Mouse (Mus musculus): Measurements from ENCODE around the gene Fgfr2.

GRCm38 (mm10) chr7:132091551-132091950 lies 1031.6 kb downstream of the Fgfr2 start:
- TF ChIP-seq HCFC1 (IDR thresholded peaks at IDR 0.05; ENCODE audit: borderline replicate concordance, insufficient read depth, low read length) (no peak), ZC3H11A (IDR thresholded peaks at IDR 0.05; ENCODE audit: borderline replicate concordance, low read depth, low read length) (no peak), MAFK (IDR thresholded peaks at IDR 0.05; ENCODE audit: insufficient read depth, low read depth, low read length) (no peak)
